Mouse (Mus musculus) liver, embryonic 14.5 days (tissue): ENCODE measurements around the gene Bcap31. TPM values are rescaled to one million over a fixed set of nuclear protein-coding genes. Genes with fewer than 3 reads are reported as not detected.
A peak's percentile ranks its signal among the peaks of the same experiment; 100 is the strongest.

Experiments
- ATAC-seq: fragments of 200-750 bp; cut with Nextera tagmentation; 2 replicates; pipeline ENCODE4 v1.8.0; 2017; ENCODE audit warnings: moderate number of reproducible peaks, mild to moderate bottlenecking, moderate library complexity; ENCODE audit not compliant: insufficient read depth
- DNase-seq, 3 experiments: peaks; one replicate each; pipeline ENCODE4 v3.0.0-alpha.2; 2012 to 2013; ENCODE audit warnings: low read depth in 3 of 3, low spot score in 3 of 3
- H3K27ac ChIP-seq: fragments of 300-500 bp; sonication (generic); 2 replicates; pipeline ENCODE4 v1.5.1; 2014; ENCODE audit warnings: moderate library complexity, mild to moderate bottlenecking, control low read depth, inconsistent platforms
- H3K27me3 ChIP-seq: fragments of 300-500 bp; sonication (generic); 2 replicates; pipeline ENCODE4 v1.6.1; 2014; ENCODE audit warnings: mild to moderate bottlenecking, low read length, moderate library complexity; ENCODE audit not compliant: control insufficient read depth, insufficient read depth
- H3K36me3 ChIP-seq: fragments of 300-500 bp; sonication (generic); replicated peaks from 2 replicates; pipeline ENCODE4 v1.6.1; 2014; ENCODE audit warnings: low read depth; ENCODE audit not compliant: control insufficient read depth, insufficient read depth
- H3K4me1 ChIP-seq, 2 experiments: fragments of 200-500 bp in 1 of 2; fragments of 300-500 bp in 1 of 2; sonication (generic) in 1 of 2; replicated peaks; 2 replicates each; pipeline ENCODE4 v1.6.1; 2012 to 2014; ENCODE audit warnings: antibody characterized with exemption in 1 of 2, inconsistent platforms in 1 of 2, low read length in 1 of 2; ENCODE audit not compliant: control insufficient read depth in 2 of 2, insufficient read depth in 2 of 2
- H3K4me2 ChIP-seq: fragments of 300-500 bp; sonication (generic); 2 replicates; pipeline ENCODE4 v1.6.1; 2014; ENCODE audit warnings: low read depth, mild to moderate bottlenecking, control low read depth, moderate library complexity
- H3K4me3 ChIP-seq, 2 experiments: fragments of 200-500 bp in 1 of 2; fragments of 300-500 bp in 1 of 2; sonication (generic) in 1 of 2; 2 replicates each; pipeline ENCODE4 v1.5.1; 2012 to 2014; ENCODE audit warnings: low read depth in 2 of 2, low read length in 2 of 2, mild to moderate bottlenecking in 2 of 2, control low read depth in 1 of 2, inconsistent platforms in 1 of 2, moderate library complexity in 1 of 2; ENCODE audit not compliant: insufficient read depth in 1 of 2
- H3K9ac ChIP-seq: fragments of 300-500 bp; sonication (generic); replicated peaks from 2 replicates; pipeline ENCODE4 v1.6.1; 2014; ENCODE audit warnings: mild to moderate bottlenecking, control low read depth, moderate library complexity
- H3K9me3 ChIP-seq: fragments of 300-500 bp; sonication (generic); 2 replicates; pipeline ENCODE4 v1.6.1; 2016; ENCODE audit warnings: low read length, mixed read lengths; ENCODE audit not compliant: control insufficient read depth
- CTCF ChIP-seq: IDR thresholded peaks from 2 replicates; pipeline ENCODE4 v1.5.1; 2016; ENCODE audit warnings: antibody characterized with exemption, low read depth, control low read depth
- EP300 ChIP-seq: IDR thresholded peaks from 2 replicates; pipeline ENCODE4 v1.6.1; 2016; ENCODE audit warnings: antibody characterized with exemption, low read depth
- WGBS: fragments of 180-500 bp; shearing (Covaris S2); extraction: QIAGEN DNeasy Blood & Tissue Kit; methylation state at CpG from one replicate; pipeline ENCODE4 v1.1.7; 2014; ENCODE audit not compliant: insufficient replicate concordance; 5-methylcytosine and 5-hydroxymethylcytosine counted together
- polyA plus RNA-seq, 2 experiments: library from polyadenylated mRNA; depleted of rRNA in 1 of 2; stranded (reverse) in 1 of 2; unstranded in 1 of 2; fragments of >200 nt; fragmentation: Nextera tagmentation in 1 of 2; extraction: Ambion mirVana in 1 of 2; gene quantifications; 2 replicates each; pipeline versions ENCODE4 v1.2.1 to v1.2.3; 2012 to 2014

Bcap31 gene
- polyA plus RNA-seq, 2 experiments, result 41.7 to 136 TPM

- H3K36me3 ChIP-seq, result no peaks in the 10 kb centered on the region
- ATAC-seq (no peak), DNase-seq (no peak)
- no peak overlapping the region for H3K27ac ChIP-seq
- no peaks in the 10 kb centered on the region for H3K9me3 ChIP-seq
- 57% methylated on average over 13 of the region's 13 CpGs for WGBS
- TF ChIP-seq CTCF (no peak), EP300 (no peak)
- no peaks in the 10 kb centered on the region; the same call in 1 of the 2 replicates for H3K27me3 ChIP-seq
- H3K4me2 ChIP-seq, result no peak overlapping the region
- no peak overlapping the region for H3K4me3 ChIP-seq
- H3K4me1 ChIP-seq, result no peaks in the 10 kb centered on the region; a peak in 1 of 4 replicates
- no peak overlapping the region for H3K9ac ChIP-seq
Observed at GRCm38 (mm10) chrX:73658936-73659574, 56.9 kb downstream of the Bcap31 start.

- WGBS, result 29% methylated on average over 7 of the region's 7 CpGs
- ATAC-seq, result no peak
- H3K27ac ChIP-seq, result no peak overlapping the region
Observed at GRCm38 (mm10) chrX:73658391-73658790, 57.6 kb downstream of the Bcap31 start.

GRCm38 (mm10) chrX:73655529-73655928, 60.4 kb downstream of the Bcap31 start:
- WGBS, result 24% methylated on average over 3 of the region's 3 CpGs
- Histone ChIP-seq H3K9me3 (no peaks in the 10 kb centered on the region), H3K4me3 (no peak overlapping the region), H3K9ac (no peak overlapping the region), H3K27ac (no peak overlapping the region), H3K27me3 (no peaks in the 10 kb centered on the region; the same call in 1 of the 2 replicates), H3K4me2 (no peak overlapping the region), H3K4me1 (no peaks in the 10 kb centered on the region; a peak in 1 of 4 replicates), H3K36me3 (no peaks in the 10 kb centered on the region)
- peak in 1 of 3 experiments; percentile 10 for DNase-seq
- ATAC-seq, result no peak
- TF ChIP-seq EP300, result no peak
- TF ChIP-seq CTCF, result peak; percentile 74

More at GRCm38 (mm10) chrX:73658391-73658790, 57.6 kb downstream of the Bcap31 start:
- DNase-seq, result no peak
- Histone ChIP-seq H3K4me3 (no peak overlapping the region), H3K9ac (no peak overlapping the region), H3K4me1 (no peaks in the 10 kb centered on the region; a peak in 1 of 4 replicates), H3K9me3 (no peaks in the 10 kb centered on the region), H3K4me2 (no peak overlapping the region), H3K27me3 (no peaks in the 10 kb centered on the region; the same call in 1 of the 2 replicates), H3K36me3 (no peaks in the 10 kb centered on the region)
- TF ChIP-seq EP300 (no peak), CTCF (no peak)

GRCm38 (mm10) chrX:73654177-73654576, 61.8 kb downstream of the Bcap31 start:
- H3K4me3 ChIP-seq, result no peak overlapping the region
- H3K36me3 ChIP-seq, result no peaks in the 10 kb centered on the region
- 3% methylated on average over 6 of the region's 6 CpGs for WGBS
- no peak overlapping the region for H3K9ac ChIP-seq
- no peak for ATAC-seq
- no peaks in the 10 kb centered on the region; a peak in 1 of 4 replicates for H3K4me1 ChIP-seq
- H3K27ac ChIP-seq, result no peak overlapping the region
- peak in 1 of 3 experiments; percentile 46 for DNase-seq
- no peaks in the 10 kb centered on the region for H3K9me3 ChIP-seq
- no peak for TF ChIP-seq EP300
- peak; percentile 94 for TF ChIP-seq CTCF
- no peaks in the 10 kb centered on the region for H3K27me3 ChIP-seq
- H3K4me2 ChIP-seq, result no peak overlapping the region

GRCm38 (mm10) chrX:73653392-73653791, 62.6 kb downstream of the Bcap31 start:
- Histone ChIP-seq H3K4me1 (no peaks in the 10 kb centered on the region; a peak in 1 of 4 replicates), H3K4me2 (no peak overlapping the region), H3K9me3 (no peaks in the 10 kb centered on the region), H3K4me3 (no peak overlapping the region), H3K27ac (no peak overlapping the region), H3K27me3 (no peaks in the 10 kb centered on the region), H3K36me3 (no peaks in the 10 kb centered on the region), H3K9ac (no peak overlapping the region)
- TF ChIP-seq CTCF (no peak), EP300 (no peak)
- DNase-seq, result no peak
- no peak for ATAC-seq
- 56% methylated on average over 6 of the region's 6 CpGs for WGBS
